Mouse (Mus musculus) forebrain, embryonic 10.5 days (tissue): ENCODE results near the gene Cst10. TPM values are rescaled to one million over a fixed set of nuclear protein-coding genes. Genes with fewer than 3 reads are reported as not detected.

ENCODE experiments used
- DNase-seq: peaks from one replicate; pipeline ENCODE4 v3.0.0-alpha.2; 2017; ENCODE audit warnings: low spot score; ENCODE audit errors: extremely low spot score
- H3K27ac ChIP-seq: fragments of 300-500 bp; sonication (generic); 2 replicates; pipeline ENCODE4 v1.5.1; 2016; ENCODE audit warnings: mild to moderate bottlenecking
- H3K27me3 ChIP-seq: fragments of 300-500 bp; sonication (generic); 2 replicates; pipeline ENCODE4 v1.6.1; 2016; ENCODE audit warnings: mild to moderate bottlenecking; ENCODE audit not compliant: poor library complexity, severe bottlenecking
- H3K36me3 ChIP-seq: fragments of 300-500 bp; sonication (generic); replicated peaks from 2 replicates; pipeline ENCODE4 v1.6.1; 2016; ENCODE audit warnings: mild to moderate bottlenecking, moderate library complexity
- H3K4me1 ChIP-seq: fragments of 300-500 bp; sonication (generic); 2 replicates; pipeline ENCODE4 v1.6.1; 2016
- H3K4me3 ChIP-seq: fragments of 300-500 bp; sonication (generic); 2 replicates; pipeline ENCODE4 v1.5.1; 2016; ENCODE audit warnings: mild to moderate bottlenecking, moderate library complexity
- H3K9me3 ChIP-seq: fragments of 300-500 bp; sonication (generic); 2 replicates; pipeline ENCODE4 v1.6.1; 2016; ENCODE audit warnings: mild to moderate bottlenecking, moderate library complexity
- WGBS: fragments of 180-500 bp; shearing (Covaris S2); methylation state at CpG from one replicate; pipeline ENCODE4 v1.1.7; 2016; 5-methylcytosine and 5-hydroxymethylcytosine counted together
- polyA plus RNA-seq: library from polyadenylated mRNA; unstranded; fragments of >200 nt; fragmentation: Nextera tagmentation; extraction: Ambion mirVana; gene quantifications from 2 replicates; pipeline ENCODE4 v1.2.1, GENCODE M21; 2016

The Cst10 gene
- polyA plus RNA-seq, result not detected in 2 replicates

DNA sequence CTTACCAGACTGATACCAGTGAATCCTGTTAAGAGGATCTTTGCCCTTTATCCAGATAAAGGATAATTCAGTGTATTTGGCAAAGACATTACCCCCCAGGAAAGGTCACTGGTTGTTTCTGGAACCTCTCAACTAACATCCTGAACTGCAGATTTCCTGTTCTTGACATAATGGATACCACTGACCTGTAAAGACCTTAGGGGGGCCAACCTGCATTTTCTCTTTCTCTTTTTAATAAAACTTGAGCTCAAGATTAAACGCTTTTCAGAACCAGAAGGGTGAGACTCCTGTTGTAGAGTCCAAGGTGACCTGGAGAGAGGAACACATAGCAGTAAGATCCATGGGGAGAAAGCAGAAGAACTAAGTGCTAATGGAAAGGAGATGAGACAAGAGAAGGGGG lies at the start of gene Cst10:
TSS of gene Cst10 (plus strand) at position 301 of the 400 bp plus-strand sequence.
- Histone ChIP-seq H3K4me1 (no peaks in the 10 kb centered on the region), H3K9me3 (no peaks in the 10 kb centered on the region), H3K36me3 (no peaks in the 10 kb centered on the region), H3K27ac (no peak within 1 kb of the TSS), H3K27me3 (no peaks in the 10 kb centered on the region), H3K4me3 (no peak within 1 kb of the TSS)
- WGBS, result 87% methylated on average over 1 of the region's 1 CpGs
- no peak for DNase-seq

- Histone ChIP-seq H3K9me3 (no peaks in the 10 kb centered on the region; the same call in 1 of the 2 replicates), H3K36me3 (no peaks in the 10 kb centered on the region), H3K27me3 (no peaks in the 10 kb centered on the region), H3K4me1 (no peaks in the 10 kb centered on the region), H3K4me3 (no peak overlapping the region), H3K27ac (no peak overlapping the region)
- whole genome bisulfite sequencing, result 53% methylated on average over 3 of the region's 3 CpGs
- no peak for DNase-seq
These were observed 11.9 kb upstream of the Cst10 start for GRCm38 (mm10) chr2:149392951-149393350.

GRCm38 (mm10) chr2:149422564-149422963 lies 17.7 kb downstream of the Cst10 start:
- Histone ChIP-seq H3K36me3 (no peaks in the 10 kb centered on the region), H3K27me3 (no peaks in the 10 kb centered on the region), H3K9me3 (no peaks in the 10 kb centered on the region), H3K4me1 (no peaks in the 10 kb centered on the region), H3K4me3 (no peak overlapping the region), H3K27ac (no peak overlapping the region)
- peak; percentile 19 for DNase-seq
- 40% methylated on average over 3 of the region's 4 CpGs for WGBS
